In the genomic region with DNA sequence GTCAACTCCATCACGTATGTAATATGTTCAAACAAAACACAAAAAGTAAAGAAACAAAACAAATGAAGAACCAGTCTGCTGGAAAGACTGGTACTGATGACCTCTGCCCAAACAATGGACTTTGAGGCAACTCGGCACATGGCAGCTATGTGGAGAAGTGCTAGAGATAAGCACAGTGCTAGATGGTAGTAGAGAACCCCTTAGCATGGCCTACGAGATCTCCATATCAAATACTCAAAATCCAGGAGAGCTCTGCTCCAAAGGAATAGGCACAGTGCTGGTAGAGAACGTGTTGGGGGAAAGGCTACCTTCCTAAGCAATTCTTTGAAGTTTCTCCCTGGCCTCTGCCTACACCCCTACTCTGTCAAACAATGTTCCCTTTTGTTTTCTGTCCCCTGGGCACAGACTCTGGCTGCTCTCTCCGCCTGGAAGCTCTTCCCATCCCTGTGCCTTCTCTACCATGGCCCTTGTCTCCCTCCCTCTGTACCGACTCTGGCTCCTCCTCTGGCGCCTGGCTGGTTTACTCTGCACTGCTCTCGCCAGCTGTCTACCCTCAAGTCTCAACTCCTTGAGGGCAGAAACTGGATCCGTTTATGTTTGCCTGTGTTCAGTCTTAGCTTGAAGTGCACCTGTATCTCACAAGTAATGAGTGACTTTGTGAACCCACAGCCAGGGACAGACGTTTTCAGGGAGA, we compare ENCODE assay signal across 18 mouse cellular contexts. TPM values are rescaled to one million over a fixed set of nuclear protein-coding genes. Genes with fewer than 3 reads are reported as not detected.
A peak's percentile ranks its signal among the peaks of the same experiment; 100 is the strongest.
DNase-seq lines count a peak whose midpoint lies in the region; ATAC-seq and TF ChIP-seq lines count a peak whose summit lies in the region.
"Had no signal": no experiment of that assay in that cellular context is flagged by ENCODE, and none has a peak within 500 bp of the region (broad histone marks: within the 10 kb centered on the region; RNA-seq: fewer than 3 reads in every experiment).

No protein-coding gene starts in this region.

- DNase-seq in heart, adult 2 months: no peak
- DNase-seq in heart, postnatal 14 days: no peak
- no peak for DNase-seq in kidney, adult 9 months
- DNase-seq in stomach, postnatal 0 days (ENCODE audit: low spot score): no peak
- no peak for DNase-seq in c-Kit-positive CD71-positive TER-119-positive erythroid progenitor cells, embryonic 14.5 days (ENCODE audit: low spot score)
- DNase-seq: adrenal gland, postnatal 36 days; cerebellum, adult 9-11 months; layer of hippocampus, postnatal 36 days; thymus, postnatal 25 days had no signal

- H3K4me2 ChIP-seq in kidney, embryonic 16.5 days (replicated peaks; ENCODE audit: low read depth, low read length): no peak overlapping the region
- H3K4me2 ChIP-seq in stomach, embryonic 14.5 days (replicated peaks; ENCODE audit: low read depth, low read length): no peak overlapping the region
- no peak overlapping the region for H3K4me2 ChIP-seq in stomach, postnatal 0 days (replicated peaks; ENCODE audit: low read depth)
- H3K4me2 ChIP-seq: hindbrain, embryonic 12.5 days; stomach, embryonic 15.5 days had no signal

- no peak for TF ChIP-seq CTCF in heart, adult 2 months (IDR thresholded peaks at IDR 0.05)
- no peak for TF ChIP-seq CTCF in stomach, postnatal 0 days (IDR thresholded peaks at IDR 0.05; ENCODE audit: low read depth)

- peaks cover 5% of the 10 kb centered on the region for H3K4me1 ChIP-seq in heart, adult 2 months (ENCODE audit: control insufficient read depth, insufficient read depth, low read length)
- 0 out of 2 replicates have a peak, but pooled peaks cover 8% of the 10 kb centered on the region for H3K4me1 ChIP-seq in kidney, embryonic 16.5 days (ENCODE audit: insufficient read depth, low read length)
- no peaks in the 10 kb centered on the region for H3K4me1 ChIP-seq in stomach, embryonic 14.5 days (ENCODE audit: control insufficient read depth, insufficient read depth, low read length)
- no peaks in the 10 kb centered on the region for H3K4me1 ChIP-seq in stomach, postnatal 0 days (replicated peaks; ENCODE audit: control insufficient read depth, insufficient read depth)
- H3K4me1 ChIP-seq: hindbrain, embryonic 12.5 days; midbrain, embryonic 10.5 days; stomach, embryonic 15.5 days had no signal

- H3K79me2 ChIP-seq in heart, adult 2 months (replicated peaks; ENCODE audit: control insufficient read depth, insufficient read depth, low read length): no peaks in the 10 kb centered on the region

- no peak overlapping the region; the same call in 1 of the 2 replicates for H3K9ac ChIP-seq in heart, adult 2 months (ENCODE audit: low read depth, low read length)
- H3K9ac ChIP-seq in kidney, embryonic 16.5 days (replicated peaks; ENCODE audit: low read length): no peak overlapping the region
- no peak overlapping the region for H3K9ac ChIP-seq in stomach, embryonic 14.5 days (replicated peaks; ENCODE audit: low read depth, low read length)
- no peak overlapping the region for H3K9ac ChIP-seq in stomach, postnatal 0 days (ENCODE audit: low read length)
- H3K9ac ChIP-seq: hindbrain, embryonic 12.5 days; stomach, embryonic 15.5 days had no signal

- H3K9me3 ChIP-seq in kidney, embryonic 16.5 days (ENCODE audit: low read length): no peaks in the 10 kb centered on the region
- no peaks in the 10 kb centered on the region for H3K9me3 ChIP-seq in stomach, embryonic 14.5 days (ENCODE audit: control insufficient read depth, low read depth, low read length)
- no peaks in the 10 kb centered on the region for H3K9me3 ChIP-seq in stomach, postnatal 0 days (ENCODE audit: control insufficient read depth, low read length)
- H3K9me3 ChIP-seq: hindbrain, embryonic 12.5 days; midbrain, embryonic 10.5 days; stomach, embryonic 15.5 days had no signal

- peaks cover 8% of the 10 kb centered on the region for H3K36me3 ChIP-seq in heart, adult 2 months (ENCODE audit: control insufficient read depth, insufficient read depth, low read length)
- H3K36me3 ChIP-seq in kidney, embryonic 16.5 days (ENCODE audit: insufficient read depth, low read length): no peaks in the 10 kb centered on the region
- no peaks in the 10 kb centered on the region for H3K36me3 ChIP-seq in stomach, embryonic 14.5 days (ENCODE audit: control insufficient read depth, insufficient read depth, low read length)
- no peaks in the 10 kb centered on the region for H3K36me3 ChIP-seq in stomach, postnatal 0 days (ENCODE audit: control insufficient read depth, insufficient read depth, low read length)
- H3K36me3 ChIP-seq: hindbrain, embryonic 12.5 days; midbrain, embryonic 10.5 days; stomach, embryonic 15.5 days had no signal

- TF ChIP-seq POLR2A in heart, adult 2 months (IDR thresholded peaks at IDR 0.05; ENCODE audit: insufficient read depth, low read depth, low read length): no peak

- no peak overlapping the region for H3K4me3 ChIP-seq in heart, adult 2 months
- H3K4me3 ChIP-seq in kidney, embryonic 16.5 days (ENCODE audit: low read length): no peak overlapping the region
- H3K4me3 ChIP-seq in stomach, embryonic 14.5 days (ENCODE audit: low read depth, low read length): no peak overlapping the region
- H3K4me3 ChIP-seq in stomach, postnatal 0 days (ENCODE audit: low read depth, low read length): no peak overlapping the region
- H3K4me3 ChIP-seq: hindbrain, embryonic 12.5 days; midbrain, embryonic 10.5 days; stomach, embryonic 15.5 days had no signal

- intact Hi-C loops in heart, adult 2 months (cut with DNase I): no loop called here
- intact Hi-C loops in heart, postnatal 14 days (cut with DNase I): no loop called here

- peak overlapping the region; percentile 28; the same call in 1 of the 2 replicates for H3K27ac ChIP-seq in heart, adult 2 months
- H3K27ac ChIP-seq in kidney, embryonic 16.5 days (ENCODE audit: low read length): no peak overlapping the region
- no peak overlapping the region for H3K27ac ChIP-seq in stomach, embryonic 14.5 days (ENCODE audit: low read length)
- no peak overlapping the region for H3K27ac ChIP-seq in stomach, postnatal 0 days (replicated peaks)
- H3K27ac ChIP-seq: hindbrain, embryonic 12.5 days; midbrain, embryonic 10.5 days; stomach, embryonic 15.5 days had no signal

- WGBS in heart, adult 2 months: 49% methylated on average over 10 of the region's 10 CpGs
- WGBS in kidney, embryonic 16.5 days: 42% methylated on average over 10 of the region's 10 CpGs
- WGBS in stomach, embryonic 14.5 days: 37% methylated on average over 10 of the region's 10 CpGs
- WGBS in stomach, postnatal 0 days: 38% methylated on average over 10 of the region's 10 CpGs

- ATAC-seq in kidney, embryonic 16.5 days (ENCODE audit: low FRiP score, low TSS enrichment): peak; percentile 86
- peak; percentile 23; the same call in 1 of the 2 replicates for ATAC-seq in stomach, embryonic 14.5 days (ENCODE audit: insufficient number of reproducible peaks, insufficient read depth, low FRiP score, low read depth)
- ATAC-seq in stomach, postnatal 0 days (ENCODE audit: low FRiP score, low TSS enrichment): no peak
- ATAC-seq: activated CD4-positive, CD25-positive, alpha-beta regulatory T cell, adult 4 months; forebrain, embryonic 14.5 days; intestine, embryonic 16.5 days had no signal

- TF ChIP-seq EP300 in heart, adult 2 months (IDR thresholded peaks at IDR 0.05; ENCODE audit: insufficient read depth, low read depth, low read length): no peak
- TF ChIP-seq EP300 in stomach, postnatal 0 days (optimal IDR thresholded peaks at IDR 0.05): no peak

- H3K27me3 ChIP-seq in heart, adult 2 months (ENCODE audit: control insufficient read depth, insufficient read depth, low read length): no peaks in the 10 kb centered on the region
- no peaks in the 10 kb centered on the region for H3K27me3 ChIP-seq in kidney, embryonic 16.5 days (ENCODE audit: insufficient read depth, low read length)
- no peaks in the 10 kb centered on the region for H3K27me3 ChIP-seq in stomach, embryonic 14.5 days (ENCODE audit: control insufficient read depth, insufficient read depth, low read length)
- H3K27me3 ChIP-seq in stomach, postnatal 0 days (ENCODE audit: control insufficient read depth, insufficient read depth, low read length): no peaks in the 10 kb centered on the region
- H3K27me3 ChIP-seq: hindbrain, embryonic 12.5 days; stomach, embryonic 15.5 days had no signal

RNA-seq across cellular contexts. Expression of gene Lmod2, which starts 5.9 kb away (rescaled TPM):
- 100 to 1,000 TPM; 691 to 757 TPM for total RNA-seq in heart, adult 2 months (2021)
- polyA plus RNA-seq in heart, adult 2 months (2012; rRNA removed): 191 and 268 TPM in 2 replicates
- total RNA-seq in heart, postnatal 14 days (2021): 100 to 1,000 TPM; 413 to 423 TPM
- polyA plus RNA-seq in kidney, embryonic 16.5 days (2015; fragmentation: Nextera tagmentation; extraction: Ambion mirVana): 0.12 and 0.32 TPM in 2 replicates
- polyA plus RNA-seq in stomach, embryonic 14.5 days (2014; fragmentation: Nextera tagmentation; extraction: Ambion mirVana): not detected in 2 replicates
- polyA plus RNA-seq in stomach, postnatal 0 days (2015; fragmentation: Nextera tagmentation; extraction: Ambion mirVana): 0.10 TPM in 1 of 2 replicates, not detected in the other
- total RNA-seq: layer of hippocampus, postnatal 36 days had no signal
- polyA plus RNA-seq: activated CD4-positive, CD25-positive, alpha-beta regulatory T cell, adult 4 months; forebrain, embryonic 14.5 days; hindbrain, embryonic 12.5 days; intestine, embryonic 16.5 days; small intestine, adult 2 months had no signal

Comparison
In these comparisons a context has a peak if more than half of its experiments do, and no peak if none do; other contexts are left out.
1. RNA of gene Lmod2, which starts 5.9 kb away (polyA plus RNA-seq): 191 to 268 TPM in heart, adult 2 months; 0.12 to 0.32 TPM in kidney, embryonic 16.5 days, not detected in stomach, embryonic 14.5 days and 0.10 TPM in stomach, postnatal 0 days; every median in the first group is over 100 times any median in the second.